Mouse (Mus musculus) cerebellum, adult 9-10 months (tissue): ENCODE measurements around the gene Cass4.

Experiments
- DNase-seq: peaks from one replicate; pipeline ENCODE4 v3.0.0; 2022

Cass4 gene

DNA sequence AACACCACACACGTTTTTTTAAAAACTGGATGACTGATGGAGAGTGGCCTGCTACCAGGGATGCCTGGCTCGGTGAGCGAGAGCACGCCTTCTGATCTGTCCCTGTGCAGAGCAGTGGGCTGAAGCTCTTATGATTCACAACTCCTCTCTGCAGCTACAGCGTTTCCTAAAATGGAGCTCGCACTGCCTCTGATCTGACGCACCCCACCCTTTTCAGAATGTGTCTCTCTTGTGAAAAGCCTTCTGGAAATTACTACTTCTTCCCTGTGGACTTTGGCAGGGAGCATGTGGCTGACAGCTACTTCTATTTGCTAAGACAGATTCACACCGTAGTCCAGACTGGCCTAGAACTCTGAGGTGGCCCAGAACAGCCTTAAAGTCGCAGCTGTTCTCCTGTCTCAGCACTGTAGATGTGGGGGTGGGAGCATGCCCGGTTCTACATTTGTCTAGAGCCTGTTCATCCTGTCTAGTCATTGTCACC is 1.5 kb upstream of the Cass4 start:
- no peak for DNase-seq

DNA sequence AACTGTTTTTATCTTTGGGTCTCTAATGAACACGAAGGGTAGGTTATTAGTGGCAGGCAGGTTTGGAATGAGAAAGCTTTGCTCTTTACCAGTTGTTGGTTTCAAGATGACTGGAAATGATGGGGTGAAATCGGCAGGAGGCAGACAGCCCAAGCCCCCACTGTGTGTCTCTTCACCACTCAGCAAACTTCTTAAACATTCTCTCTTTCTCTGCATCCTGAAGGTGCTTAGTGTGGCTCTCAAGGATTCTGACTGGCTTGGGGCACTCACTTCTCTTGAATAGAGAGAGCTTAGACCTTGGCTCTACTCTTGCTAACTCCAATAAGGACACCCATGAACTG is 428 bp downstream of the Cass4 start:
- no peak for DNase-seq

DNA sequence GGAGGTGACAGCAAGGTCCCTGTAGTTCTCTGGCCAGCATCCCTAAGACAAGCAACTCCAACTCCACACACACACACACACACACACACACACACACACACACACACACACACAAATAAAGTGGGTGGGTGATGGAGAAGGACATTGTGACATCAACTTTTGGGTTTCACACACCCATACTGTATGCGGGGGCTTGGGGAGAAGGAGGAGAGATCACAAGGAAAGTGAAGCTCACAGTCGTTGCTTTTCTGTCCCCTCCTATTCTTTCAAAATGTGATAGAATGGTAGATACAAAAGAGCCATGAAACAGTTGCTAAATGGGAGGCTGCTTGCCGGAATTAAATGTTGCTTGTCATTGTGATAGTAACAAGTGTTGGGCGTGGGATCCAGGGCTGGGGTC is 1.1 kb downstream of the Cass4 start:
- DNase-seq, result no peak

DNA sequence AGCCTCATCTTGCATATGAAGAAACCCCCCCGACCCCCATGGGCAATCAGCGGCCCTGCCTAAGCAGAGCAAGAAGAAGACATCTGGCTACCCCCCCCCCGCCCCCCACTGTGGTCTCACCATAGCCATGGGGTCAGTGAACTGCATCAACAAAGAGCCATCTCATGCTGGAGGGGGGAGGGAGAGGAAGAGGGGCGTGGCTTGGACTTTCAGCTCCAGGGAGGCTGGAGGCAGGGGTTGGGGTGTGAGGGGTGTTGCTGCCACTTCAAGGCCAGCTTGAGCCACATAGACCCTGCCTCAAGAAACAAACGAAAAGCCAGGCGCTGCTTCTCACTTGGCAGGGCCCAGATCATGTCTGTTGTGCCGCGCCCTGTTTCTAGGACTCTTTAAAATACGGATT is 2.4 kb downstream of the Cass4 start:
- DNase-seq, result no peak

GRCm38 (mm10) chr2:172399901-172400300 is 6.3 kb downstream of the Cass4 start:
- DNase-seq, result no peak

DNA sequence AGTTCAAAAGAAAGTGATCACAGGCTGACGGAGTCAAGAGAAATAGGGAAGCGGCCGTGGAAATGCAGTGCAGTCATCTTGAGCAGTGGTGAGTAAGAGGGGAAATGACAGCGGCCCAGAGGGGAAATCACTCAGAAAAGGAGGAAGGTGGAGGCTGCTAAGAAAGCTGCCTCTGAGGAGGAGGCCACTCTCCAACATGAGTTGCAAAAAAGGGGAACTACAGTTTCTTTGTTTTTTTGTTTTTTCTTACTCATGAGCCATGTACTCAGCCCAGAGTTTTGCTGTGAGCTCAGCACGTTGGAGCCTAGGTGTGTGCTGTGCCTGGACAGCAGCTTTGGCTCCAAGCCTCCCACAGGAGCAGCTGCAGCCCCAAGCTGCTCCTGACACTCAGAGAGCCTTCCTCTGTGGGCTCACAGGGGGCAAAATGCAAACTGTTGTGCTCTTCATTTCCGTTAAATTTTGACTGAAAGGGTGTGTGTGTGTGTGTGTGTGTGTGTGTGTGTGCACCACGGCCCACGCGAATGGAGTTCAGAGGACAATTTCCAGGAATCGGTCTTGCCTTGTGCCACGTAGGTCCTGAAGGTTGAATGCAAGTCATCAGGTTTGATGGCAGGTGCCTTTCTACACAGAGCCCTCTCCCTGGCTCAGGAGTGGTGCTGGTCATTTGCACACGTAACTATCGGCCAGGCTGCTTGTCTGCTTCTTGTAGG is 7.7 kb downstream of the Cass4 start:
- no peak for DNase-seq

DNA sequence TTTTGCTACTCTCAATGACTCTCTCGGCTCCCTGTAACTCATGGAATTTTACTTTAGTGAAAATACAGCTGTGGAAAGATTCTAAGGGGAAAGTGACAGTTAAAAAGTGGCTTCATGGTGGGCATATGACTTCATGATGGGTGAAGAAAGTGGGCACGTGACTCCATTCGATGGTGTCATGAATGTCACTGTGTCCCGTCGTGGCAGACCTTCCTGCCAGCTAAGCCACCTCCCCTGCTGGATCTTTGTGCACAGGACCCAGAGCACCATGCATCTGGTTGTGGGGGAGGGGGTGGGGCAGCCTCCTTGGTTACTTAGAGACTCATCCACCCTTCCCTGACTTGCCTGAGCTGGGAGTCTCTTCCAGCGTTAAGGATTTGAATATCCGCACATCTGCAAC is 10.6 kb downstream of the Cass4 start:
- no peak for DNase-seq

DNA sequence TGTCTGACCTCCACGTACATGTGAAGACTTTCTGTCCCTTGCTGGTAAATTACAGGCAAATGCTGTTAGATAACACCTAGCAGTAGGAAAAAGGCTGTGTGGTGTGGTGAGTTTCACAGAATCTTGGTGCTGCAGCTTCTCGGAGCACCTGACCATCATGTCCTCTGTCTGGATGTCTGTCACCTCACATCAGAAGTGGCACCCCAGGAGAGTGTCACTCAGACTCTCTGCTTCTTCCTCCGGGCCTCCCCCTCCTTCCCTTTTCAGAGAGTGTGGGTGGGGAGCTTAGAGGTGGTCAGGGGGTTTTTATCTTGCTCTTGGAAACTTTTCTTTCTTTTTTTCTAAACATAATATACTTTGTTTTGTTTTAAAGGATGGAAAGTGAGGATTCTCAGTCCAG is 11.4 kb downstream of the Cass4 start:
- DNase-seq, result no peak

DNA sequence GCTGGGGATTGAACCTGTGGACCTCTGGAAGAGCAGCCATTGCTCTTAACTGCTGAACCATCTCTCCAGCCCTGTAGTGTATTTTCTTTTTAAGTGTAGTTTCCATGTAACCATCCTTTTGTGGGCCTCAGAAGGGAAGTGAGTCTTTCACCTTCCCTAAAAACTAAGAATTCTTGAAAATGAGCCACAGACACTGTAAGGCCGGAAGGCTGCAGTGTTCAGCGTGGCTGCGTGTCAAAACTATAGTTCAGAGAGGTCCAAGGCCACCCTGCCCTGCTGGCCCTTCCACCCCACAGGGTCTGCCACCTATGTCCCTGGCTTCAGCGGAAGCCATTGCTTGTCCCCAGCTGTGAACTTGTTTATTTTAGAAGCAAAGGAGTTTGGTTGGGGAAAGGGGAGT is 12.6 kb downstream of the Cass4 start:
- DNase-seq, result no peak

DNA sequence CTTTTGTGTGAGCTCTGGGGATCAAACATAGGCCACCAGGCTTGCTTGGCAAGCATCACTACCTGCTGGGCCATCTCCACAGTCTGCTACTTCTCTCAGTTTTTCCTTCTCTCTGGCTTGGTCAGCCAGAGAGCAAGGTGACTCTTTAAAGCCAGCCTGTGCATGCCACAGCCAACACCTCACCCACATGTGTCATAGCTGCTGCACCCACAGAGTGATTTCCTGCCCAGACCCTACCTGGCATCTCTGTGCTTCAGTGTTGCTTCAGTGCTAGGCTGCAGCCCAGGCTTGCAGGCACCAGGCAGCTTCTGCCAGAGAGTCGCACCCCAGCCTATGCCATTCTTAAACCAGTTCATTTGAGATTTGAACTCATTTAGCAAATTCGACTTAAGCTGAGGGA is 13.9 kb downstream of the Cass4 start:
- DNase-seq, result no peak

DNA sequence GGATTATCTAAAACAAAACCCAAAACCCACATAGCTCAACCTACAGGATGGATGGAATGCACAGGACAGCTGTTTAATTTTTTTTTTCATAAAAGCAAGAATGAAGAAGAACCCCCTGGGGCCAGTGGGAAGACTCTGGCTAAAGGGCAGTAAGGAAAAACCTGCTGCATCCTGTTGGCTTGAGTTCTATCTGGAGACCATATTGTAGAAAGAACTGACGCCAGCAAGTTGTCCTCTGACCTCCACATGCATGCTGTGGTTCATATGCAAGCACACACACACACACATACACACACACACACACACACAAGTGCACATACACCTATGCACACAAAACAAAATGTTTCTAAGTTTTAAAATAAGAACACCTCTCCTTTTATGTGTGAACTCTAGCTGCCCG is 17.1 kb downstream of the Cass4 start:
- no peak for DNase-seq

- DNase-seq, result no peak
Observed at GRCm38 (mm10) chr2:172411091-172411490, 17.5 kb downstream of the Cass4 start.

DNA sequence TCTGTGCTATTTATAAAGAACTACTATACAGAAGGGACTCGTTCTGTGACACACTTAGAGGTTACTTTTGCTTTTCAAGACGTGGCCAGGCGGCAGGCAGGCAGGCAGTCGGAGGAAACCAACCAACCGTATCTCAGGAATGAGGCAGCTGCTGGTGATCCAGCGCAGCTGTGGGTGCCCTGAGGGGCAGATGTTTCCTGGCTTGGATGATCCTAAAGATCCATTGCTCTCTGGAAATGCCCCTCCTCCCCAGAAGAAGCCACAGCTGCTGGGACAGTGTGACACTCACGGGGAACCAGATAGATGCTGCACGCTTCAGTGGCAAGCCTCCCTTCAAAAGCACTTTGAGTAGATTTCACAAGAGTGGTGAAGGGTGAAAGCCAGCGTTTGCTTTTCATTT is 18.9 kb downstream of the Cass4 start:
- DNase-seq, result no peak

DNA sequence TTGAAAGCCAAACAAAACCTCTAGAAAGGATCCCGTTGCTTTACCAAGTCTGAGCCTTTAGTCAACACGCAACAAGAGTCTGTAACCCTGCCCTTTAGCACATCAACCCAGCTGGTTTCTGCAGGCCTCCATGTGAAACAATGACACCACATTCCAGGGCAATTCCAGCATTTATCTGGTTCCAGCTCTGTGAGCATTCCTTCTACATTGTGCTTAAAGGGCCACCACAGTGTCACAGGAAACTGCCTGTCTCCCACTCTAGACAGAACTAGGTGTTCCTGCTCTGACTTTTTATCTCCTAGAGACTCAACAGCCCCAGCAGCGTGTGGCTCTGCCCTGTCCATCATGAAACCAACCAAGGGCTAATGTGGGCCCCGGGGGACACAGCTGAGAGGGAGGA is 19.7 kb downstream of the Cass4 start:
- DNase-seq, result no peak

DNA sequence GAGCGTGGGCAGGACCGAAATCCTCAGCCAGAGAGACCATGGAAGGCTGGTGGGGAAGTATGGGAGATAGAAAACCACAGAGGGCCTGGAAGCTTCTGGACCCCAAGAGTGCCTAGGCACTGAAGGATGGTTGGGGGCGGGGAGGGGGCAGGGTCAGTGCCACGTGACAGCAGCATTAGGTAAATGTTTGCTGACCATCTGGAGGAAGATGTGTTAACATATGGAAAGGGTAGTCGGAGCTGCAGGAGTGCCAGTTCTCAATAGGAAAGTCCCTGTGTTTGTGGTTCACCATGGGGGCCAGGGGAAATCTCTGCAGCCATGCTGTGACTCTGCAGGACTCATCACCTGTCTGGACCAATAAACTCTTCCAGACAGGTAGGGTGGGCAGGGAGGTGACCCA is 20.3 kb downstream of the Cass4 start:
- no peak for DNase-seq

DNA sequence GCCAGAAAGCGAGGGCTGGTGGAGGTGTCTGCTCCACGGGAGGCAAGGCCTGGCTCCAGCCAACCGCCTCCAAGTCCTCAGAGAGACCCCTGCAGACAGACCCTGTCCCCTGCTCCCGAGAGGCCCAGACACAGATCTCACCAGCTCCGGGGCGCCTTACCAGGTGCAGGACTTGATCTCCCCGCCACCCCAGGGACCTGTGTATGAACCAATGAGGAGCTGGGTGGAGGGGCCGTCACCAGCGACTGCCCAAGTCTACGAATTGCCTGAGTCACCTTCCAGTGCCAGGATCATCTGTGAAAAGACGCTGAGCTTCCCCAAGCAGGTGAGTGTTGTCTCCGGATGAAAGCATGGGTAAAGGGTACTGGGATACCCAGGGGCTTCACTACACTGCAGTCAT is 22.6 kb downstream of the Cass4 start:
- DNase-seq, result no peak

- no peak for DNase-seq
Observed at GRCm38 (mm10) chr2:172416876-172417275, 23.3 kb downstream of the Cass4 start.

DNA sequence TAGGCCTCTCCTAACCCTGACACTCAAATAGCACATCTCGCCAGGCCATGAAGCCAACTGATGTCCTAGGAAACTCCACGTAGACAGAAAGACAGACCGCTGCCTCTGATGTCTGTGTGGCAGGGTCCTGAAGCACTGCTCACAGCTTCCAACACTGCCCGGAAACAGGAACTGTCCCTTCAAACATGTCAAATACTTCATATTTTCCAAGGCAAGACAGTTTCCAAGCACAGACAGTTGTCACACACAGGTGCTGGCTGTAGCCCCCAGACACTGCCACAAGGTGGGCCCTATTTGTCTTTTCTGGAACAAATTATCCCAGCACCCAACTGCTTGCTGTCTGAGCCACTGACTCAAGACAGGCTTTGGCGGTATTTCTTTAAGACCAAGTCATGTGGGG is 24.6 kb downstream of the Cass4 start:
- DNase-seq, result no peak

- no peak for DNase-seq
Observed at GRCm38 (mm10) chr2:172430609-172431008, 37.0 kb downstream of the Cass4 start.

DNA sequence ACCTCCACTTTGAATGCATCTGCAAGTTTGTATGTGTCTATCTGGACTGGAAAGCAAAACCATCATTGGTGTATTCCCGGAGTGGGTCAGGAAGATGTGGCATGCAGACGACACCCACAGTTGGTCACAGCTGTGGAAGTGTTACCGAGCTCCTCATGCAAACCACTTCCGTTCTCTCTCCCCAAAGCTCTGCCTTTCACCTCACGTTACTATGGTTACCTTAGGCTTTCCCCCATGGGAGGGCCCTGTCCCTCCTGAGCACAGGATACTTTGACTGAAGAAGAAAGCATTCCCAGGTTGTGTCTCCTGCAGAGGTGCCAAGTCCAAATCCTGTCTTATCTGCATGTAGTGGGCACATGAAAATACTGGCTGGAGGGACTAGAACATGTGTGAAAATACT is 40.2 kb downstream of the Cass4 start:
- no peak for DNase-seq

DNA sequence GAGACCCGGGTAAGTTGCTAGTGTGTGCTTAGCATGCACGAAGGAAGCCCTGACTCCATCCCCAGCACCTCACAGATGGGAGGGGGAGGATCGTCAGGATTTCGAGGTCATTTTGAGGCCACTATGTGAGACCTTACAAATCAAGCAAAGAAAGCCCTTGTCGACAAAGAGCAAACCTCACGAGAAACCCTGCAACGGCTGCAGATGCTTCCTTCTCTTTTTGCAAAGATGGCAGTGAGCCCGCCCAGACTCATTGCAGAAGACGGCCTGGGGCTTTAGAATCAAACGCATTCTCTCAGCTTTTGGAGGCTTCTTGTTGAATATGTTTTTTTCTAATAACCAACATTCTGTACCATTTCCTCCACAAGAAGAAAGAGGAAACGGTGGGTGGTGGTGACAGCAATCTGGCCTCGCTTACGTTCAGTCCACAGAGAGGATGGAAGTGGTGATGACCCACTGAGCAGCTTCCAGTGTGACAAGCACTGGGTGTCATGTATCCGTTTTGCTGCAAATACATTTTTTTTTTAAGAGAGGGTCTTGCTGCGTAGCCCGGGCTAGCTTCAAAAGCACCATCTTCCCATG is 43.9 kb downstream of the Cass4 start:
- DNase-seq, result no peak

- peak; percentile 99 for DNase-seq
Observed at GRCm38 (mm10) chr2:172439843-172440639, 46.4 kb downstream of the Cass4 start, which contains the start of gene Rtf2. Gene Rtf2, plus strand, starts transcription at chr2:172440556.

DNA sequence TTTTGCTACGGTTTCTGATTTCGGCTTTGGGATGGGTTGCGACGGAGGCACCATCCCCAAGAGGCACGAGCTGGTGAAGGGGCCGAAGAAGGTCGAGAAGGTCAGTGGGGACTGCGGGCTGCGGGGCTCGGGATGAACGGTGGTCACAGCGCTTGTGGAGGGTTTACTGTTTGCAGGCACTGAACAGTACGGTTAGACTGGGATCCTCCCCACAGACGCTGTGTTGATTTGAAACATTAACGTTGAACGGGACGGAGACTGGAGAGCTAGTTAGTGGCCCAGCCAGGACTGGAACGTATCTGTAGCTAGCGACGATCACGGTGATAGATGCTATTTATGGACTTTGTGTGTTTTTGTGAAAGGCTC is 47.0 kb downstream of the Cass4 start:
- no peak for DNase-seq

GRCm38 (mm10) chr2:172441176-172441575 is 47.6 kb downstream of the Cass4 start:
- no peak for DNase-seq
